Mouse (Mus musculus): ENCODE data around the gene Cpsf3. TPM values are rescaled to one million over a fixed set of nuclear protein-coding genes. Genes with fewer than 3 reads are reported as not detected.

The Cpsf3 gene
- polyA plus RNA-seq, 1 experiment, result 50.5 TPM

DNA sequence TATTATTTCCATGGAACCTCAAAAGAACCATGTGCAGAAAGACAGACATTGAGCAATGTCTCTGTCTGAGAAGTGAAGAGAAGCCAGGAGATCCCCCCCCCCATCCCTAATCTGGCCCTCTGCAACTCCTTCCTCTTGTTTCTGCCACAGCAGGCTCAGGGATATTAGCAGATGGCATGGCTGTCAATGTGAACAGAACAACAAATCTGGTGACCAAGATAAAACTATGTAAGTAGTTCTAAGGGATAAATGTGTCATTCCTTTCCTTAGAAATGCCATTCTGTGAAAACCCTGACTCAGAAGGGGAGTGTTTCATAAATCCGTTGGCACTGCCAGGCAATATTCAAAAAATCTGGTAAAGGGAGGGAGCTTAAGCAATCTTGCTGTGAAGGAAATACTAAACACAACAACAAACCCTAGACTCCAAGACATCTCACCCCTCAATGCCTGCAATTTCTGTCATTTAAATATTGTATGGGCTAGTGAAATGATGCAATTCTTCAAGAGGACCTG, 7.8 kb upstream of the Cpsf3 start:
- Histone ChIP-seq H3K79me2 (ENCODE audit: control insufficient read depth, insufficient read depth) (no peaks in the 10 kb centered on the region), H3K4me3 (no peak overlapping the region), H3ac (ENCODE audit: control insufficient read depth, insufficient read length) (no peak overlapping the region), H3K36me3 (ENCODE audit: control insufficient read depth, insufficient read depth) (peaks cover 6% of the 10 kb centered on the region), H3K27me3 (ENCODE audit: control insufficient read depth, insufficient read depth, insufficient read length) (no peaks in the 10 kb centered on the region), H3K4me2 (ENCODE audit: low read depth) (no peak overlapping the region)
- TF ChIP-seq MYOD1 (IDR thresholded peaks at IDR 0.05; ENCODE audit: control insufficient read depth in 1 of 3, insufficient read length in 2 of 3, low read depth in 2 of 3) (no peak), CEBPB (IDR thresholded peaks at IDR 0.05; ENCODE audit: insufficient read depth, poor library complexity, severe bottlenecking) (no peak), MYOG (IDR thresholded peaks at IDR 0.05; ENCODE audit: control insufficient read depth in 1 of 3, insufficient read depth in 1 of 3, insufficient read length in 2 of 3, low read depth in 2 of 3) (no peak), POLR2AphosphoS2 (IDR thresholded peaks at IDR 0.05; ENCODE audit: insufficient read length, low read depth) (no peak), REST (IDR thresholded peaks at IDR 0.05; ENCODE audit: insufficient read depth, insufficient read length) (no peak), TCF3 (IDR thresholded peaks at IDR 0.05; ENCODE audit: insufficient read length, low read depth) (no peak), POLR2A (IDR thresholded peaks at IDR 0.05; ENCODE audit: insufficient read length, low read depth) (no peak), TCF12 (IDR thresholded peaks at IDR 0.05; ENCODE audit: insufficient read depth, poor library complexity, severe bottlenecking) (no peak), MAX (IDR thresholded peaks at IDR 0.05; ENCODE audit: low read depth) (no peak), SRF (IDR thresholded peaks at IDR 0.05; ENCODE audit: control insufficient read depth, insufficient read length, low read depth) (no peak), E2F4 (IDR thresholded peaks at IDR 0.05; ENCODE audit: insufficient read depth) (no peak), USF1 (IDR thresholded peaks at IDR 0.05; ENCODE audit: low read depth) (no peak)

DNA sequence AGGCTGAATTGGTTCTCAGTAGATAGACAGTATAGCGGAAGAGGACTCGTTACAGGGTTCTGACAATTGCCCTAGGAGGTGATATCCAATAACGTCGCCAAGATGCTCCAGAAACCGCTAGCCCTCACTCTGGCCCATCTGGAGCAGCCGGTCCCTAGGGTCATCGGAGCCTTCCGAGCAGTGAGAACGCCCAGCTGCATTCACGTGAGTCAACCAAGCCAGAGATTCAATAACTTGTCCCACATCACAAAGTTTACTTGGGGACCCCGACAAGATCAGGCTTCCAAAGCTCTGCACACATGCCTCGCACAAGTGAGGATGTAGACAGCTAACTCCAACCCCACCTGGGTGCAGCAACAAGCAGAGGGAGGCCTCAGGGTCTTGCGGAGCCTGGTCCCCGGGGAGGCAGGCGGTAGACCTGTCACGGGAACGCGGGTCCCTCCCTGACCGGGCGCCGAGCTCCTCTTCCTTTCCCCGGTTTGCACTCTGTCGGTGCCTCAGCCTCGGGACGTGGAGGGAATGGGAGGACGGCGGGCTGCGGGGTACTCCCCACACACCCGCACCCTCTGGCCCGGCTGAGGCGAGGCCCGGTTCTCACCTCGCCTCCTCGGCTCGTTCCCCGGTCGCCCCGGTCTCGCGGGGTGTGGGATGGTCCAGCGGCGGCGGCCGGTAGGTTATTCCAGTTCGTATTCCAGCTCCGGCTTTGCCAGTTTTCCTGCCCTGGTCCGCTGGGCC, 484 bp downstream of the Cpsf3 start:
- Histone ChIP-seq H3K4me3 (peak overlapping the region; percentile 92), H3K27me3 (ENCODE audit: control insufficient read depth, insufficient read depth, insufficient read length) (no peaks in the 10 kb centered on the region), H3K4me2 (ENCODE audit: low read depth) (peak overlapping the region; percentile 93), H3K79me2 (ENCODE audit: control insufficient read depth, insufficient read depth) (peaks cover 21% of the 10 kb centered on the region), H3ac (ENCODE audit: control insufficient read depth, insufficient read length) (peak overlapping the region; percentile 79), H3K36me3 (ENCODE audit: control insufficient read depth, insufficient read depth) (peaks cover 8% of the 10 kb centered on the region)
- TF ChIP-seq MYOD1 (IDR thresholded peaks at IDR 0.05; ENCODE audit: control insufficient read depth in 1 of 3, insufficient read length in 2 of 3, low read depth in 2 of 3) (no peak), POLR2A (IDR thresholded peaks at IDR 0.05; ENCODE audit: insufficient read length, low read depth) (peak; percentile 62), MAX (IDR thresholded peaks at IDR 0.05; ENCODE audit: low read depth) (no peak), POLR2AphosphoS2 (IDR thresholded peaks at IDR 0.05; ENCODE audit: insufficient read length, low read depth) (no peak), E2F4 (IDR thresholded peaks at IDR 0.05; ENCODE audit: insufficient read depth) (no peak)

DNA sequence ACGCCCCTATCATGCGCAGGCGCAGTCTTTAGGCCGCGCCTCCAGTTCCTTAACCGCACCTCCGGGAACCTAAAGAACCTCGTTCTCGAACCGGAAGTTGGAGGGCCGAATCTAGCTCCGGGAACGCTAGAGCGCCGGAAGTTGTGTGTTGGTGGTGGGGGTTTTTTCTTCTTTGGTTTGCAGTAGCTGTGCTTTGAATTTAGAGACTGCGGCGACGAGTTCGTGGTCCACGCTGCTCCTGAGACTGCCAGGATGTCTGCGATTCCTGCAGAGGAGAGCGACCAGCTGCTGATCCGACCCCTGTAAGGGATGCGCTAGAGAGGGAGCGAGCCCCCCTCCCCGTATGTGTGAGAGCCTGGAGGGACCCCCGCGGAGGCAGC, 1.0 kb downstream of the Cpsf3 start, which contains the start of gene Itgb1bp1:
Itgb1bp1 (minus strand) TSS at position 42 of the 380 bp plus-strand sequence.
- Histone ChIP-seq H3K27me3 (ENCODE audit: control insufficient read depth, insufficient read depth, insufficient read length) (no peaks in the 10 kb centered on the region), H3K4me3 (peak within 1 kb of the TSS; percentile 92), H3K79me2 (ENCODE audit: control insufficient read depth, insufficient read depth) (peaks cover 21% of the 10 kb centered on the region), H3ac (ENCODE audit: control insufficient read depth, insufficient read length) (peak within 1 kb of the TSS; percentile 79), H3K4me2 (ENCODE audit: low read depth) (peak within 1 kb of the TSS; percentile 93), H3K36me3 (ENCODE audit: control insufficient read depth, insufficient read depth) (peaks cover 13% of the 10 kb centered on the region)
- TF ChIP-seq MYOG (IDR thresholded peaks at IDR 0.05; ENCODE audit: control insufficient read depth in 1 of 3, insufficient read depth in 1 of 3, insufficient read length in 2 of 3, low read depth in 2 of 3), result no peak
- peak; percentile 60 for TF ChIP-seq SRF (IDR thresholded peaks at IDR 0.05; ENCODE audit: control insufficient read depth, insufficient read length, low read depth)
- TF ChIP-seq REST (IDR thresholded peaks at IDR 0.05; ENCODE audit: insufficient read depth, insufficient read length), result no peak
- peak; percentile 32 for TF ChIP-seq POLR2A (IDR thresholded peaks at IDR 0.05; ENCODE audit: insufficient read length, low read depth)

DNA sequence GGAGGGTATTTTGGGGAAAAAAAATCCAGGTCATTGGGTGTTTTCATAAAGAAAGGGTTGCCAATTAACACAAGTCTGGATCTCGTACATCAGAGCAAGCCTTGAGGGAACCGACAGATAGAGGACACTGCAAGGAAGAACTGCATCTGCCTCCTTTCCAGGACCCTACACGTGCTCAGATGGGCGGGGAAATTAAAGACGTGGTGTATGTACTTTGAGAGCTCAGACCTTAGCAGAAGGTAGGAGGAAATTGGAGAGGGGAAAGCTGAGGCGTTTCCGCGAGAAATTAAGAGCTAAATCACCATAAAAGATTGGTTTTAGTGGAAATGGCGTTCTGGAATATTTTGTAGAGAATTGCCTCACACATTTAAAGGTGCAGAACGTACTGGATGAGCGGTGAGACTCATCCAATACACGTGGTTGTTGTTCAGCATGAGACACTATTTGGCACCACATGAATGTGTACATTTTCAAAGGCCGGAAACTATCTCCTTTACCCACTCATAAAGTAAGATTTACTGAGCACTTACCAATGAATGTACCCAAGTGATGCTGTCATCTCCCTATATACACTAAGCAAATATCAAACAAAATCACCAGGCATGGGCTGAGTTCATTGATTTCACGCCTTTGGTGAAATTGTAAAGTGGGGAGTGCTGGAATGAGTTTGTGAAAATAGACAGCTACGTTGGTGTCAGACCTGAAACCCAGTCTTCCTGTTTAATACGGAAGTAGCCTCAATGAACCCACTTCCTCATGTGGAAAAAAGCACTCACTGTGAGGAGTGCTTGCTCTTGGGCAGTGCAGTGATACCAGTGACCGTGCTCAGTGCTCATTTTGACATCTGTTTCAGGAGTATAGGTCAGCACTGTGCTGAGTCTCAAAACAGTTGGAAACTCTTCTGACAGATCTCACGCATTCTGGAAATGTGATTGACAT, 1.8 kb downstream of the Cpsf3 start:
- Histone ChIP-seq H3K79me2 (ENCODE audit: control insufficient read depth, insufficient read depth) (peaks cover 21% of the 10 kb centered on the region), H3K27me3 (ENCODE audit: control insufficient read depth, insufficient read depth, insufficient read length) (no peaks in the 10 kb centered on the region), H3K4me2 (ENCODE audit: low read depth) (peak overlapping the region; percentile 88), H3ac (ENCODE audit: control insufficient read depth, insufficient read length) (peak overlapping the region; percentile 79), H3K36me3 (ENCODE audit: control insufficient read depth, insufficient read depth) (peaks cover 15% of the 10 kb centered on the region), H3K4me3 (peak overlapping the region; percentile 92)
- peak; percentile 52 for TF ChIP-seq USF1 (IDR thresholded peaks at IDR 0.05; ENCODE audit: low read depth)
- TF ChIP-seq CEBPB (IDR thresholded peaks at IDR 0.05; ENCODE audit: insufficient read depth, poor library complexity, severe bottlenecking), result no peak

All from myocyte (in vitro differentiated cells).